Mouse (Mus musculus): ENCODE measurements at regions not wholly inside any gene's neighbourhood (a gene's known extent, or its start where the extent isn't known, plus 50 kb on each side); places are given as distances from the start of the nearest gene placed in this dataset.

DNA sequence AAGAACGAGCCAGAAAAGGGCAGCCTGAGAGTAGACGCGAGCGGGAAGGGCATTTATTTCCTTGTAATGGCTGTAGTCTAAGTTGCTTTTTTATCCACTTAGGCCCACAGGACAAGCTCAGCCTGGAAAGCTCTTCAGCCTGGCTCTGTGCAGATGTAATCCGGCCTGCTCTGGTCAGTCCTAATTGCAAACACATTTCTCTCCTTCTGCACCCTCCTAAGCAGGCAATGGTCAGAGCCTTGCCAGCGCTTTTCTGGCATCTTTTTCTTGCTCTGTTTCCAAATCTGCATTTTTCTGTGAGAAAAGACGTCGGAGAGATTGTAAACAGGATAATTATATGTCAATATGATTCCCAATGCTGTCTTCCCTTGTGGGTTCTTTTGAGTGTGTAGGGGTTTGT lies 224.3 kb upstream of the Tank start:
- Histone ChIP-seq H3K27me3 (replicated peaks; ENCODE audit: control insufficient read depth, insufficient read depth, low read length) (no peaks in the 10 kb centered on the region), H3K4me3 (ENCODE audit: insufficient read depth, low read depth, low read length) (no peak overlapping the region), H3K4me1 (ENCODE audit: control insufficient read depth, insufficient read depth, low read length) (no peaks in the 10 kb centered on the region), H3K36me3 (ENCODE audit: control insufficient read depth, insufficient read depth, low read length) (no peaks in the 10 kb centered on the region), H3K27ac (ENCODE audit: insufficient read depth, low read depth, low read length) (no peak overlapping the region)
- 60% methylated on average over 8 of the region's 8 CpGs for WGBS
- peak; percentile 23 for DNase-seq
- TF ChIP-seq POLR2A (IDR thresholded peaks at IDR 0.05; ENCODE audit: low read depth, low read length) (no peak), CTCF (conservative IDR thresholded peaks at IDR 0.05; ENCODE audit: insufficient read depth, insufficient read length, low read depth, low read length) (no peak)

- H3K27ac ChIP-seq (ENCODE audit: insufficient read depth, low read depth, low read length) = no peak overlapping the region
- no peak for DNase-seq
- no peaks in the 10 kb centered on the region for H3K36me3 ChIP-seq (ENCODE audit: control insufficient read depth, insufficient read depth, low read length)
- no peak overlapping the region for H3K4me3 ChIP-seq (ENCODE audit: insufficient read depth, low read depth, low read length)
- 96% methylated on average over 3 of the region's 3 CpGs for WGBS
- no peaks in the 10 kb centered on the region for H3K27me3 ChIP-seq (replicated peaks; ENCODE audit: control insufficient read depth, insufficient read depth, low read length)
- no peaks in the 10 kb centered on the region for H3K4me1 ChIP-seq (ENCODE audit: control insufficient read depth, insufficient read depth, low read length)
- no peak for TF ChIP-seq CTCF (conservative IDR thresholded peaks at IDR 0.05; ENCODE audit: insufficient read depth, insufficient read length, low read depth, low read length)
- no peak for TF ChIP-seq POLR2A (IDR thresholded peaks at IDR 0.05; ENCODE audit: low read depth, low read length)
Observed at GRCm38 (mm10) chr2:61347451-61347850, 230.9 kb upstream of the Tank start.

DNA sequence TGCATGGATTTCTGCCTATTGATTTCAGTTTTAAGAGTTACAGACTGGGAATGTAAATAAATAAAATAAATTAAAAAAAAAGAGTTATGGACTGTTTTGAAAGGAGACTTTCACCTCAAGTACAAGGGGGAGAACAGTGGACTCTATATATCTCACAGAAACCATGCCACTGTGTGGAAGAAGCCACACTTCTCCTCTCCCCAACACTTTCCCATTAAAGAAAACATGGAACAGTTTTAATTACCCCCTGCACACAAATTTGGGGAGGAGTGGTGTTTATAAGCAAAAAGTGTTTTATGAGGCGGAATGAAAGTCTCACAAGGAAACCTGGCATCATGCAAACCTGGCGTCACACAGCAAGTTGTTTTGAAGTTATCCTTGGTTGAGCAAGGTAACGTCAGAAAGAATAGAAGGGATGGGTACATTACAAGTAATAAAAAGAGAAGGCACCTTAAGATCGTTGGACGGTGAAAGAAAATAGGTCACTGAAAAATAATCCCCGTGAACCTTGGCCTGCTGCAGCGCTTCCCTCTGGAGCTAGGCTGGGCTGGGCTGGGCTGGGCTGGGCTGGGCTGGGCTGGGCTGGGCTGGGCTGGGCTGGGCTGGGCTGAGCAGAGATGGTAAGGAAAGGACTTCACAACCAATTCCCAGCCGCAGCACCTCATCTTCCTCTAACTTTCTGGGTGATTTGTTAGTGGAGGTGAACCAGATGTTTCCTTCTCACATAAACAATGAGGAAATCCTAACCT lies 232.2 kb upstream of the Tank start:
- H3K4me1 ChIP-seq (ENCODE audit: control insufficient read depth, insufficient read depth, low read length) = no peaks in the 10 kb centered on the region
- no peak for TF ChIP-seq CTCF (conservative IDR thresholded peaks at IDR 0.05; ENCODE audit: insufficient read depth, insufficient read length, low read depth, low read length)
- TF ChIP-seq POLR2A (IDR thresholded peaks at IDR 0.05; ENCODE audit: low read depth, low read length) = no peak
- no peak for DNase-seq
- no peak overlapping the region for H3K27ac ChIP-seq (ENCODE audit: insufficient read depth, low read depth, low read length)
- H3K36me3 ChIP-seq (ENCODE audit: control insufficient read depth, insufficient read depth, low read length) = no peaks in the 10 kb centered on the region
- H3K27me3 ChIP-seq (replicated peaks; ENCODE audit: control insufficient read depth, insufficient read depth, low read length) = no peaks in the 10 kb centered on the region
- no peak overlapping the region for H3K4me3 ChIP-seq (ENCODE audit: insufficient read depth, low read depth, low read length)
- WGBS = 44% methylated on average over 8 of the region's 8 CpGs

- Histone ChIP-seq H3K27me3 (replicated peaks; ENCODE audit: control insufficient read depth, insufficient read depth, low read length) (no peaks in the 10 kb centered on the region), H3K4me1 (ENCODE audit: control insufficient read depth, insufficient read depth, low read length) (no peaks in the 10 kb centered on the region), H3K27ac (ENCODE audit: insufficient read depth, low read depth, low read length) (no peak overlapping the region), H3K36me3 (ENCODE audit: control insufficient read depth, insufficient read depth, low read length) (no peaks in the 10 kb centered on the region), H3K4me3 (ENCODE audit: insufficient read depth, low read depth, low read length) (no peak overlapping the region)
- WGBS = 62% methylated on average over 7 of the region's 7 CpGs
- TF ChIP-seq POLR2A (IDR thresholded peaks at IDR 0.05; ENCODE audit: low read depth, low read length) = no peak
- TF ChIP-seq CTCF (conservative IDR thresholded peaks at IDR 0.05; ENCODE audit: insufficient read depth, insufficient read length, low read depth, low read length) = no peak
- no peak for DNase-seq
Observed at GRCm38 (mm10) chr2:61345311-61345710, 233.1 kb upstream of the Tank start.

DNA sequence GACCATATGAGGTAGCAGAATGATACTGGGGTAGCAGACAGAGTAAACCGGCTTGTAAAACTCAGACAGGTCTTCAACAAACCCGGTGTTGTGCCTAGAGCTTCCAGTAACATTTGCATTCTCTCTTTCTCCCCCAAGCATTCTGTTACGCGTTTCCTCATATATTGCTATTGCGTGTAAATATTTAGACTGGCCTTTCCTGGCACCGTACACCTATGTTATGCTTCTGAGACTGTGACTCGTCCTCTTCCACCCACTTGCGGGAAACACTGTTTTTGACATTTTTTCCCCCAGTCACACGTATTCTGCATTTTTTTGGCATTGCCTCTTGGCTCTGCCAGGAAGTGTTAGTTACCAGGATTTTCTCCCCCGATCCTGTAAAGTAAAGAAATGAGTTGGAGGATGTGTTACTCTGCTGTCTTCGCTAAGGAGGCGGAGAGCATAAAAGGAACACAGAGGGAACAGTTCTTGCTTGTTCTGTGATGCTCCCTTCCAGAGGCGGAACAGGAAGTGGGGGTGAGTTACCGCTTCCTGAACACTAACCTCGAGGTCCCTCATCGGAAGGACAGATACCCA lies 233.7 kb upstream of the Tank start:
- H3K27me3 ChIP-seq (replicated peaks; ENCODE audit: control insufficient read depth, insufficient read depth, low read length) = no peaks in the 10 kb centered on the region
- H3K36me3 ChIP-seq (ENCODE audit: control insufficient read depth, insufficient read depth, low read length) = no peaks in the 10 kb centered on the region
- TF ChIP-seq CTCF (conservative IDR thresholded peaks at IDR 0.05; ENCODE audit: insufficient read depth, insufficient read length, low read depth, low read length) (no peak), POLR2A (IDR thresholded peaks at IDR 0.05; ENCODE audit: low read depth, low read length) (no peak)
- no peak overlapping the region for H3K4me3 ChIP-seq (ENCODE audit: insufficient read depth, low read depth, low read length)
- WGBS = 70% methylated on average over 16 of the region's 16 CpGs
- H3K27ac ChIP-seq (ENCODE audit: insufficient read depth, low read depth, low read length) = no peak overlapping the region
- no peaks in the 10 kb centered on the region for H3K4me1 ChIP-seq (ENCODE audit: control insufficient read depth, insufficient read depth, low read length)
- DNase-seq = peak; percentile 50

DNA sequence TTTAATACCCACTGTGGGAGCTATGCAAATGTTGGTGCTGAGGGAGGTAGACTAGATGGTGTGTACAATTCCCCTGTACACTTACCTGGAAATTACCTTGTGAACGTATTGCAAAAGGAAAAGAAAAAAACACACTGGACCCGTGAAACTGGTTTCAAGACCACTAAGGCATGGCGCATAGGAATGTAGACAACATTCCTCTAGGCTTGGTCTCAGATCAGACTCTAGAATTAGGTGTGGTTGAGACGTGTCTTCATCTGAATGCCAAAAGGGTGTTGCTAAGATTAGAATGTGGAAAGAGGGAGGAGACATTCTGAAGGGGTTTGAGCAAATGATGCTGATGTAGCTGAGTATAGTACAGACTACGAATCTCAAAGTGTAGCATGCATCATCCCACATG lies 237.1 kb upstream of the Tank start:
- TF ChIP-seq CTCF (conservative IDR thresholded peaks at IDR 0.05; ENCODE audit: insufficient read depth, insufficient read length, low read depth, low read length) = no peak
- TF ChIP-seq POLR2A (IDR thresholded peaks at IDR 0.05; ENCODE audit: low read depth, low read length) = no peak
- Histone ChIP-seq H3K4me3 (ENCODE audit: insufficient read depth, low read depth, low read length) (no peak overlapping the region), H3K36me3 (ENCODE audit: control insufficient read depth, insufficient read depth, low read length) (no peaks in the 10 kb centered on the region), H3K27ac (ENCODE audit: insufficient read depth, low read depth, low read length) (no peak overlapping the region), H3K4me1 (ENCODE audit: control insufficient read depth, insufficient read depth, low read length) (no peaks in the 10 kb centered on the region), H3K27me3 (replicated peaks; ENCODE audit: control insufficient read depth, insufficient read depth, low read length) (no peaks in the 10 kb centered on the region)
- WGBS = 66% methylated on average over 5 of the region's 5 CpGs
- no peak for DNase-seq

- 61% methylated on average over 4 of the region's 4 CpGs for WGBS
- TF ChIP-seq CTCF (conservative IDR thresholded peaks at IDR 0.05; ENCODE audit: insufficient read depth, insufficient read length, low read depth, low read length) (0 out of 2 replicates have a peak, but pooled peaks have one; percentile 1), POLR2A (IDR thresholded peaks at IDR 0.05; ENCODE audit: low read depth, low read length) (no peak)
- H3K36me3 ChIP-seq (ENCODE audit: control insufficient read depth, insufficient read depth, low read length) = no peaks in the 10 kb centered on the region
- H3K27me3 ChIP-seq (replicated peaks; ENCODE audit: control insufficient read depth, insufficient read depth, low read length) = no peaks in the 10 kb centered on the region
- no peaks in the 10 kb centered on the region for H3K4me1 ChIP-seq (ENCODE audit: control insufficient read depth, insufficient read depth, low read length)
- H3K4me3 ChIP-seq (ENCODE audit: insufficient read depth, low read depth, low read length) = no peak overlapping the region
- no peak overlapping the region for H3K27ac ChIP-seq (ENCODE audit: insufficient read depth, low read depth, low read length)
- DNase-seq = peak; percentile 37
Observed at GRCm38 (mm10) chr2:61319226-61319625, 259.2 kb upstream of the Tank start.

Data from kidney, adult 2 months (tissue).